Mouse (Mus musculus) intestine, postnatal 0 days (tissue): ENCODE measurements around the gene Ntng2. TPM values are rescaled to one million over a fixed set of nuclear protein-coding genes. Genes with fewer than 3 reads are reported as not detected.

Experiments used
- ATAC-seq: fragments of 200-750 bp; cut with Nextera tagmentation; 2 replicates; pipeline ENCODE4 v1.8.0; 2017; ENCODE audit warnings: mild to moderate bottlenecking, moderate TSS enrichment, moderate library complexity
- H3K27ac ChIP-seq: fragments of 300-500 bp; sonication (generic); 2 replicates; pipeline ENCODE4 v1.5.1; 2014; ENCODE audit warnings: mild to moderate bottlenecking, low read depth, low read length, moderate library complexity
- H3K27me3 ChIP-seq: fragments of 300-500 bp; sonication (generic); replicated peaks from 2 replicates; pipeline ENCODE4 v1.6.1; 2014; ENCODE audit warnings: low read length, mixed read lengths; ENCODE audit not compliant: control insufficient read depth, insufficient read depth
- H3K36me3 ChIP-seq: fragments of 300-500 bp; sonication (generic); 2 replicates; pipeline ENCODE4 v1.6.1; 2014; ENCODE audit warnings: mild to moderate bottlenecking, moderate library complexity; ENCODE audit not compliant: control insufficient read depth, insufficient read depth
- H3K4me1 ChIP-seq: fragments of 300-500 bp; sonication (generic); replicated peaks from 2 replicates; pipeline ENCODE4 v1.6.1; 2014; ENCODE audit warnings: antibody characterized with exemption, low read length, mixed read lengths; ENCODE audit not compliant: control insufficient read depth, insufficient read depth
- H3K4me2 ChIP-seq: fragments of 300-500 bp; sonication (generic); replicated peaks from 2 replicates; pipeline ENCODE4 v1.6.1; 2014; ENCODE audit warnings: low read depth, mild to moderate bottlenecking, moderate library complexity
- H3K4me3 ChIP-seq: fragments of 300-500 bp; sonication (generic); 2 replicates; pipeline ENCODE4 v1.5.1; 2014; ENCODE audit warnings: low read depth, low read length
- H3K9ac ChIP-seq: fragments of 300-500 bp; sonication (generic); 2 replicates; pipeline ENCODE4 v1.6.1; 2014; ENCODE audit warnings: mild to moderate bottlenecking, low read depth, low read length
- H3K9me3 ChIP-seq: fragments of 300-500 bp; sonication (generic); 2 replicates; pipeline ENCODE4 v1.6.1; 2016; ENCODE audit warnings: mixed run types; ENCODE audit not compliant: control insufficient read depth
- CTCF ChIP-seq: sonication (generic); IDR thresholded peaks from 2 replicates; pipeline ENCODE4 v1.5.1; 2016; ENCODE audit warnings: low read depth, mild to moderate bottlenecking, control low read depth, antibody characterized with exemption, moderate library complexity
- WGBS: fragments of 180-500 bp; shearing (Covaris S2); extraction: QIAGEN DNeasy Blood & Tissue Kit; methylation state at CpG from one replicate; pipeline ENCODE4 v1.1.7; 2014; 5-methylcytosine and 5-hydroxymethylcytosine counted together
- polyA plus RNA-seq: library from polyadenylated mRNA; unstranded; fragments of >200 nt; fragmentation: Nextera tagmentation; extraction: Ambion mirVana; gene quantifications from 2 replicates; pipeline ENCODE4 v1.2.1, GENCODE M21; 2015

Gene Ntng2
- polyA plus RNA-seq, 1 experiment from 2014 or later = 0.21 TPM

- H3K27me3 ChIP-seq = peaks cover 18% of the 10 kb centered on the region
- H3K9me3 ChIP-seq = no peaks in the 10 kb centered on the region
- H3K4me3 ChIP-seq = no peak overlapping the region
- no peak overlapping the region for H3K27ac ChIP-seq
- H3K4me1 ChIP-seq = 0 out of 2 replicates have a peak, but pooled peaks cover 7% of the 10 kb centered on the region
- no peaks in the 10 kb centered on the region for H3K36me3 ChIP-seq
- H3K9ac ChIP-seq = no peak overlapping the region
- H3K4me2 ChIP-seq = no peak overlapping the region
- WGBS = 66% methylated on average over 12 of the region's 12 CpGs
- no peak for ATAC-seq
- no peak for TF ChIP-seq CTCF
Observed at GRCm38 (mm10) chr2:29196844-29197243, 56.0 kb downstream of the Ntng2 start.

- no peaks in the 10 kb centered on the region for H3K36me3 ChIP-seq
- H3K4me2 ChIP-seq = peak overlapping the region; percentile 94
- peaks cover 18% of the 10 kb centered on the region for H3K27me3 ChIP-seq
- peak; percentile 95 for TF ChIP-seq CTCF
- no peak overlapping the region for H3K27ac ChIP-seq
- peak overlapping the region; percentile 53; the same call in 1 of the 2 replicates for H3K9ac ChIP-seq
- 0 out of 2 replicates have a peak, but pooled peaks cover 7% of the 10 kb centered on the region for H3K4me1 ChIP-seq
- peak; percentile 57 for ATAC-seq
- no peaks in the 10 kb centered on the region for H3K9me3 ChIP-seq
- 3% methylated on average over 57 of the region's 61 CpGs for WGBS
- H3K4me3 ChIP-seq = peak overlapping the region; percentile 43
Observed at GRCm38 (mm10) chr2:29194547-29195463, 58.0 kb downstream of the Ntng2 start.

- Histone ChIP-seq H3K4me2 (peak overlapping the region; percentile 94), H3K4me1 (0 out of 2 replicates have a peak, but pooled peaks cover 7% of the 10 kb centered on the region), H3K9me3 (no peaks in the 10 kb centered on the region), H3K9ac (no peak overlapping the region), H3K27me3 (peaks cover 18% of the 10 kb centered on the region), H3K36me3 (no peaks in the 10 kb centered on the region), H3K27ac (no peak overlapping the region), H3K4me3 (peak overlapping the region; percentile 43)
- no peak for ATAC-seq
- no peak for TF ChIP-seq CTCF
- 28% methylated on average over 16 of the region's 16 CpGs for WGBS
Observed at GRCm38 (mm10) chr2:29193819-29194546, 58.8 kb downstream of the Ntng2 start.

GRCm38 (mm10) chr2:29192629-29193278, 60.1 kb downstream of the Ntng2 start:
- H3K9ac ChIP-seq = no peak overlapping the region
- TF ChIP-seq CTCF = peak; percentile 67
- no peak overlapping the region for H3K4me3 ChIP-seq
- no peaks in the 10 kb centered on the region for H3K9me3 ChIP-seq
- ATAC-seq = no peak
- no peak overlapping the region for H3K27ac ChIP-seq
- 0 out of 2 replicates have a peak, but pooled peaks cover 7% of the 10 kb centered on the region for H3K4me1 ChIP-seq
- 78% methylated on average over 8 of the region's 8 CpGs for WGBS
- no peaks in the 10 kb centered on the region for H3K36me3 ChIP-seq
- peaks cover 18% of the 10 kb centered on the region for H3K27me3 ChIP-seq
- H3K4me2 ChIP-seq = no peak overlapping the region

- Histone ChIP-seq H3K4me3 (no peak overlapping the region), H3K27ac (no peak overlapping the region), H3K9me3 (no peaks in the 10 kb centered on the region), H3K27me3 (peaks cover 12% of the 10 kb centered on the region), H3K4me2 (no peak overlapping the region), H3K36me3 (no peaks in the 10 kb centered on the region), H3K4me1 (0 out of 2 replicates have a peak, but pooled peaks cover 7% of the 10 kb centered on the region), H3K9ac (no peak overlapping the region)
- 70% methylated on average over 10 of the region's 10 CpGs for WGBS
- ATAC-seq = no peak
- TF ChIP-seq CTCF = no peak
Observed at GRCm38 (mm10) chr2:29191216-29192215, 61.3 kb downstream of the Ntng2 start.
